Mouse (Mus musculus): ENCODE measurements around the gene Lrrc8b. TPM values are rescaled to one million over a fixed set of nuclear protein-coding genes. Genes with fewer than 3 reads are reported as not detected.

Lrrc8b gene
- total RNA-seq, 4 experiments from 2014 or later: 57.6 to 59.7 (median 59.3) TPM

GRCm38 (mm10) chr5:105480561-105480960 is 65.0 kb downstream of the Lrrc8b start:
- DNase-seq (ENCODE audit: low spot score in 2 of 2): no peak

DNA sequence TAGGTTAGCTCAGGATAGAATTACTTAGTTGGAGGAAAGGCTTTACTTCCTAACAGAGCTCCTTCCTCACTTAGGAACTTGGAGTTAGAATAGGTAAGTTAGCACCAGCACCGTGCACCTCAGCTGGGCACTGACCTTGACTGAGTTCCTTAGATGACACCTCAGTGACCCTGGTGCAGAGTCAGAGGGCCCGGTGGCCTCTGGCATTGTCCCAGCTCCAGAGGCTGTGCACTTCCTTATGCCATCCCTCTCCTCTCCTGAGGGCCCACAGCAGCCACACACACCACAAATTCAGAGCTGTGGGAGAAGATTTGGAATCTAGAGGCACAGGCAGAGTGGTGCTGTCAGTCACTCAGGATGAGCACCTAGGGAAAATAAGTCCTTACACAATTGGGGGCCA is 68.1 kb downstream of the Lrrc8b start:
- no peak for DNase-seq (ENCODE audit: low spot score in 2 of 2)

DNA sequence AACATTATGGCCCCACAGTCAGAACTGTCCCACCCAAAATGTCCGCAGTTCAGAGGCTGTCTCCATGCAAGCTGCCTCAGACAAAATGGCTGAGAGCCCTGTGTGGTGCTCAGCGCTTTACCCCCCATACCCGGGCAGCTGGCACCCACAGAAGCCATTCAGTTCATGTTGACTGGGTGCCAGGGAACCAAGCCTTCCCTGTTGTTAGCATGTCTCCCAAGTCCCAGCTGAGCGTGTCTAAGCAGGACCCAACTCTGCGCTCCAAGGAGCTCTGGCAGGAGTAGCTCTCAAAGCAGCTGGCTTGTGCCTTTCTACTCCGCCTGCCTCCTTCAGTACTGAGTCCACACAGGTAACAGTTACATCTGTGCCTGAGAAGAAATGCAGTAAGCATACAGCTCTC is 68.7 kb downstream of the Lrrc8b start:
- DNase-seq (ENCODE audit: low spot score in 2 of 2): no peak

GRCm38 (mm10) chr5:105484891-105485290 is 69.3 kb downstream of the Lrrc8b start:
- no peak for DNase-seq (ENCODE audit: low spot score in 2 of 2)

DNA sequence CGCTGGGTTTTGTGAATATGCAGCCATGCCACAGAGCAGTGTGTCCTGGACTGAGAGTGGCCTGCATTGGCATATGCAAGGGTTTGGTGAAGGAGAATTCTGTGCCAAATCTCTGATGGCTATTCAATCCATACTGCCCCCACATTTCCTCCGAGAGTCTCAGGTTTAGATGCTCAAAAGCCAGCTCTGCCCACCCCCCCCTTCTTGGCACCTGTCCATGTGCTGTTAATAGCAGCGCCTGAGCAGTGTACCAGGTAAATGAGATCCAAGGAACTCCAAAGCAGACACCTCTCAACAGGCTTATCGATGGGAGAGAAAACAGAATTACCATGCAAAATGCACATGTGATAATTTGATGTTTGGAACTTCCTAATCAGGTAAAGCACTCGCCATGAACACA is 74.6 kb downstream of the Lrrc8b start:
- no peak for DNase-seq (ENCODE audit: low spot score in 2 of 2)

DNA sequence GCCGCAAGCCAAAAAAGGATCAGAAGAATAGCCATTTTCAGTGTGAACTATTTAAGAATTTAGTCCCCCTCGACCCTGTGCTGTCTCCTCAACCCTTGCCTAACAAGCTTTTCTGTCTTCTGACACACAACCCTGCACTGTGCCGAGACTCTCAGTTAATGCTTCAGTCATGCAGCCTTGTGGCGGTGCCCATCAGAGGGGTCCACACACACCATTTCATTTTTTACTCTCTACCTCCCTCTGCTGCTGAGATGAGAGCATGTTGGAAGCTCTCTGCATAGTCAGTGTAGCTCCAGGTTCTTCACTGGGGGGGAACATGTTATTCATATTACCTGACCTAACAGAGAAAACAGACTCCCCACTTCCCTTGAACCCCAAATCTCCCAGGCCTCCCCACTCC is 75.8 kb downstream of the Lrrc8b start:
- DNase-seq (ENCODE audit: low spot score in 2 of 2): no peak

- DNase-seq (ENCODE audit: low spot score in 2 of 2): peak in 1 of 2 experiments; percentile 29
These were observed 77.0 kb downstream of the Lrrc8b start for GRCm38 (mm10) chr5:105492367-105493246.

- DNase-seq (ENCODE audit: low spot score in 2 of 2): no peak
These were observed 77.8 kb downstream of the Lrrc8b start for GRCm38 (mm10) chr5:105493377-105493776.

GRCm38 (mm10) chr5:105494246-105494917 is 78.8 kb downstream of the Lrrc8b start:
- no peak for DNase-seq (ENCODE audit: low spot score in 2 of 2)

- DNase-seq (ENCODE audit: low spot score in 2 of 2): peak in 1 of 2 experiments; percentile 42
These were observed 79.6 kb downstream of the Lrrc8b start for GRCm38 (mm10) chr5:105494918-105495901.

GRCm38 (mm10) chr5:105496133-105496532 is 80.6 kb downstream of the Lrrc8b start:
- DNase-seq (ENCODE audit: low spot score in 2 of 2): no peak

DNA sequence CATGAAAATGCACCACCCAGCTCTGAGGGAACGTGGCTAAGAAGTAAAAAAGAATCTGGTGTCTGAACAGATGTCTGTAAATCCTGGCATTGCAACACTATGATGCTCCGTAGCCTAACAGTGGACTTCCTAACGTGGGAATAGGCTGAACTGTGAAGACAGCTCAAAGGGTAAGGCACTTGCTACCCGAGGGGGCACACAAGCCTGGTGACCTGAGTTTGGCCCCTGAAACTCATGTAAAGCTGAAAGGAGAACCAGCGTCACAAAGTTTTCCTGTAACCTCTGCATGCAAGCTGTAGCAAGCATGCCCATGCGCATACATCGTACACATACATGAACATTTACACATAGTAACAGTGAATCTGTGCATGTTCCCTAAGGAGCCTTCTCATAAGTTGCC is 81.0 kb downstream of the Lrrc8b start:
- DNase-seq (ENCODE audit: low spot score in 2 of 2): no peak

- no peak for DNase-seq (ENCODE audit: low spot score in 2 of 2)
These were observed 82.9 kb downstream of the Lrrc8b start for GRCm38 (mm10) chr5:105498429-105499000.

GRCm38 (mm10) chr5:105499396-105499795 is 83.8 kb downstream of the Lrrc8b start:
- no peak for DNase-seq (ENCODE audit: low spot score in 2 of 2)

GRCm38 (mm10) chr5:105500132-105501121 is 84.9 kb downstream of the Lrrc8b start:
- no peak for DNase-seq (ENCODE audit: low spot score in 2 of 2)

DNA sequence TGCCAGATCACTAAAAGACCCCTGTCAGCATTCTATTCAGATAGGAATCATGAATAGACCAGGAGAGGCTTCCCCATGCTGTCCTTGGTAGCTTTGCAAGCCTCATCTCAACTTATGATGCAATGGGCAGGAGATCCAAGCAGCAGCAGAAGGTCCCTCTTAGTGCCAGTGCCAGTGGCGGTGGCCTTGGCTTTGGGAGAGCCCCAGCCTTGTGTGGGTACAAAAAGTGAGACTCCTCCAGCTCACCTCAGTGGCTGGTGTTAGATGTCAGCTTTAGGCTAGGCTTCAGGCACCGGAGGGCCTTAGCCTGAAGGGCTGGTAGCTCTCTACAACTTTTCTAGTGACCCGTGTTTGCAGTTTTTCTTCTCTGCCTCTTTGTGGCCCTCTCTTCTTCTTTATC is 85.6 kb downstream of the Lrrc8b start:
- no peak for DNase-seq (ENCODE audit: low spot score in 2 of 2)

- DNase-seq (ENCODE audit: low spot score in 2 of 2): no peak
These were observed 93.2 kb downstream of the Lrrc8b start for GRCm38 (mm10) chr5:105508813-105509212.

DNA sequence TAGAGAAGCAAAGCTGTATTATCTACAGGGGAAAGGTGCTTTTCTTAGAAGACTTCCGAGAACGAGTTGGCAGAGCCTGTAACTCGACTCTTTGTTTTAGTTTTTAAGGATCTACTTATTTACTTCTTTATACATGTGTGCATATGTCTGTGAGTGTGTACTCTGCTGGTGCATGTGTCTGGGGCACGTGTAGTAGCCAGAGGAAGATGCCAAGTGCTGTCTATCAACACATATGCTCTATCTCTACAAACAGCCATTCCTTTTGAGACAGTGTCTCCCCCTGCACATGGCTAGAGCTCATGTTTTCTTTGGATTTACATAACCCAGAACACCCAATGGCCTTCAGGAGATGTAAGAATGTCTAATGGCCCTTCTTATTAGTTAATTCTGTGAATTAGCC is 96.7 kb downstream of the Lrrc8b start:
- DNase-seq (ENCODE audit: low spot score in 2 of 2): no peak

- no peak for DNase-seq (ENCODE audit: low spot score in 2 of 2)
These were observed 100.0 kb downstream of the Lrrc8b start for GRCm38 (mm10) chr5:105515532-105515931.

DNA sequence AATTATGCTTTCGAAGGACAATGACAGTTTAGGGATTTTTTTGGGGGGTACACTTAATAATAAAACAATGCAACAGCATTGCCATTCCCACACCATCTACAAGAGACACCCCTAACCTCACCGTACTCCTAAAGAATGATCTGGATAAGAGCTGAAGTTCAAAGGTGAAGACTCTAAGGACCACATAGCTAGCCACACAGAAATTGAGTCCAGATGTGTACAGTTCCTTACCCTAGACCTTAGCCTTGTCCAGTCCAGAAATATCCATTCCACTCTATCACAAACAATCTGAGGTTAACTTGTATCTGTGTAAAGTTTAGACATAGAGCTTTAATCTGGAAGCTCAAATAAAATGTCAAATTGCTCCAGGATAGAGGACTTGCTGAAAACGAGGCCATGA is 100.7 kb downstream of the Lrrc8b start:
- DNase-seq (ENCODE audit: low spot score in 2 of 2): no peak

All from layer of hippocampus, adult 8-10 months (tissue).